Mouse (Mus musculus): Measurements from ENCODE around the gene Slc44a4.

DNA sequence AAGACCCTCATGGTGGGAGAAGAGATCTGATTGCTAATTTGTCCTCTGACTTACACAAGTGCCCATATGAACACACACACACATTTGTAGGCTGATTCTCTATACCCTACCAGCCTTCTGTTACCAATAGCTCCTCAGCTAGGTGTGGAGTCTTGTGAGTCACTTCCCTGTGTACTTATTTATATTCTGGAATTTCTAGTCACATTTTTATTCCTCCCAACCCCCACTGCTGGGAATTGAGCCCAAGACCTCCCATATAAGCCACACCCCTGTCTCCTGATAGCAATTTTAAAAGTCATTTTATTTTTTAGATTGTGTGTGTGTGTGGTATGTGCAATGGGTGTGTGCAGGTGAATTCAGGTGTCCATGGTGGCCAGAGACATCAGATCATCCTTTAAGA is 30.1 kb downstream of the Slc44a4 start:
- TF ChIP-seq CTCF (IDR thresholded peaks at IDR 0.05; ENCODE audit: low read depth, low read length) (no peak), POLR2A (IDR thresholded peaks at IDR 0.05; ENCODE audit: borderline replicate concordance, low read depth, low read length) (no peak)
